Mouse (Mus musculus) fat pad, adult 2 months (tissue): ENCODE results near the gene Gpr137b.
"Not testable (repeated sequence)": the region's sequence is repeated elsewhere in the genome, so short reads cannot be mapped to it uniquely, and the experiment has no call there.

Experiments
- DNase-seq: peaks from one replicate; pipeline ENCODE4 v3.0.0-alpha.2; 2011; ENCODE audit warnings: low read depth, low spot score; ENCODE audit errors: extremely low read depth

Gpr137b gene

DNA sequence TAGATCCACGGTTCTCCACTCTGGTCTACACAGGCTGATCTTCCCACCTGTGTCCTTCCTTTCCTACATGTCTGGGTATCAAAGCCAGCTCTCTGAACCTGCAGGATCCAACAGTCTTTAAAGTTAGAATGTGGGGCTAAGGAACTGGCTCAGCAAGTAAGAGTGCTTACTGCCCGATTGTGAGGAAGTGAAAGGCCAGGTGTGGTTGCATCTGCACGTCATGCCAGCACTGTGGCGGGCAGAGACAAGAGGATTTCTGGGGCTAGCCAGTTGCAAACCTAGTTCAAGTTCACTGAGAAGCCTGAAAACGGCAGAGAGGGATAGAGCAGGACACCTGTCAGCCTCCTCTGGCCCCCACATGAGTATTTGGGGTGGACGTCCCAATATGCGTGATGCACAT is 22.4 kb downstream of the Gpr137b start:
- not testable (repeated sequence) for DNase-seq

DNA sequence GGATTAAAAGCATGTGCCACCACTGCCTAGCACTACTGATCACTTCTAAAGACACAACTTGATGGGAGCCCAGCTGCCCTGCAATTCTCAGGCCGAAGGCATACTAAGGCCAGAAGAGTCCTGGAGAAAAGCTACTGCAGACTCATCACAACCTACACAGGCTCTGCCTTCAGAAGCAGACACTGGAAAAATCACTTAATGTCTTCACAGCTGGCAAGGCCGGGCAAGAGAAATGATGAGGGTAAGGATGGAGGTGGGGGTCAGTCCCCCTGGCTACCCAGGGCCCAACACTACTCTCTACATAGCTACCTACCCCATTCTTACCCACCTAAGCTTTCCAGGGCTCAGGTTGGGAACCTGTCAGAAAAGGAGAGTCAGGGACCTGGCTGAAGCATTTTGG is 27.4 kb downstream of the Gpr137b start:
- DNase-seq = not testable (repeated sequence)

DNA sequence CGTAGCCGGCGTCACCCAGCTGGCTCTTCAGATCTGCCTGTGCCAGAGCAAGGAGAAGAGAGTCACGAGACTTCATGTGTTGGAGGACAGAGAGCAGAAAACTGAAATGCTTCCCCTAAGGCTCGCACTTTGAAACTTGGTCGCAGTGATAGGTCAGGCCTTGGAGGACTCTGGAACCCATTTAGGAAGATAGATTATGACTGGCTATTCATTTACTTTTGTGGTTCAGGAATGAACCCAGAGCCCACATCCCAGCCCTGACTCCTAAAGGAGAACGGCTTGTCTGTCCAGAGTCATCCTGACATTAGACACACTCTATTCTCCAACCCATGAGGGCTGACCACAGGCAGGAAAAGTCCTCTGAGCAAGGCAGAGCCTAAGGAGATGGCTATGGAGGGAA is 30.3 kb downstream of the Gpr137b start:
- DNase-seq = not testable (repeated sequence)

DNA sequence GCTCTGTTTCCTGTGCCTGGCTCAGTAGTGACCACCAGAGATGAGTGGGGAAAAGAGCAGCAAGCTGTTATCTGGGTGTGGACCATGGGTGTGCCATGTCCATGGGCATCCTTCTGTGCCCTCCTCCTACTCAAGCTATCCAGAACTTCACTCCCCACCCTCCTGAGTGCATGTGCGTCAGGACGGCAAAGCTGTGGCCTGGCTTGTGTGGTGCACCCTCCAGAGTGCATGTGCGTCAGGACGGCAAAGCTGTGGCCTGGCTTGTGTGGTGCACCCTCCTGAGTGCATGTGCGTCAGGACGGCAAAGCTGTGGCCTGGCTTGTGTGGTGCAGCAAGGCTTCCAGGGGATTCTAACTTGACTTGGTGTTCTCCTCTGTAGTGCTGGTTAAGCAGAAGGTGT is 31.6 kb downstream of the Gpr137b start:
- DNase-seq = not testable (repeated sequence)

DNA sequence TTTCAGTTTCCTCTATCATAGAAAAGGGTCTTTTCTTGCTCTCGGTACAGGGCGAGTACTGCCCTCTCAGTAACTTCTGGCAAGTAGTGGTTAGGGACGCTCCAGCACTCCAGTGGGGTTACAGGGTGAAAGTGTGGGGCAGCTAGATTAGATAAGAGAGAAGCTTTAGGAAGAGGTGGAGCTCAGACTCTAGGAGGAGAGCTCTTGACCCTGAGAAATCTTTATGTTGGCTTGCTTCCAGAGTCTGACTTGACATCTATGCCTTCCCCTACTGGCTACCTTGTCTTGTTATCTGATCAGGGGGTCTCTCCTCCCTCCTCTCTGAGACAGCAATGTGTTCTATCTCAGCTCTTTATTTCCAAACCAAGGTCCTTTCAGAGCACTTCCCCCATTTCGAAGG is 33.8 kb downstream of the Gpr137b start:
- not testable (repeated sequence) for DNase-seq

DNA sequence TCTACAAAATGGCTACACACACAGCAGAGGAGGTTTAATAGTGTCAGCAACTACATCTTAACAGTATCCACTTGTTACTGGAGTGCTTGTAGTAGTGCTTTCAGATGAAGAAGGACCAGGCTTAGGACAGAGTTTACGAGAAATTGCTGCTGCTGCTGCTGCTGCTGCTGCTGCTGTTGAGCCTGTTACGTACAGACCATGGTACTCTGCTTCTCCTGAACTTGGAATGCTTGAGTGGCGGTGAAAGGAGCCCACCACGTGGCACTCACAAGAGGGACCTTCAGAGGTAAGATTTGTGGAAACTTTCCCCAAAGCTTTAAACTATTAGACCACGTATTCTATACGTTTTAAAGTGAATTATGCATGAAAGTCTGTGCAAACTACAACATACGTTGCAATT is 35.2 kb downstream of the Gpr137b start:
- DNase-seq = not testable (repeated sequence)

DNA sequence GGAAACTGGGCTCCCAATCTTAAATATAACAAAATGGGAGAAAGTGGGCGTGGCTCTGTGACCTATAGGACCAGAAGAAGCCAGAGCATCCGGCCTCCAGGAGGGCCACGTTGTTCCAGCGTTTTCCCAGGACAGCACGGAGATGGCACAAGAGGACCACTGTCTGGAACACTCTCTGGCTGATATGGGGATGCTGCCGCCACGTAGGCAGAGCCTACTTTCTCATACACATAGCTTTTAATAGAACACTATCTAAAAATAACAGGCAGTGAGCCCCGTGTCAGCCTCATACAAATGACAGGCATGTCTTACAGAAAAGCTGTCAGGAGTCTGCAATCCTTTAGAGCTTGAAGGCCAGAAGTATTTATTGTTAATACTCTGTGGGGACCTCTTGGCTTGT is 35.7 kb downstream of the Gpr137b start:
- not testable (repeated sequence) for DNase-seq

DNA sequence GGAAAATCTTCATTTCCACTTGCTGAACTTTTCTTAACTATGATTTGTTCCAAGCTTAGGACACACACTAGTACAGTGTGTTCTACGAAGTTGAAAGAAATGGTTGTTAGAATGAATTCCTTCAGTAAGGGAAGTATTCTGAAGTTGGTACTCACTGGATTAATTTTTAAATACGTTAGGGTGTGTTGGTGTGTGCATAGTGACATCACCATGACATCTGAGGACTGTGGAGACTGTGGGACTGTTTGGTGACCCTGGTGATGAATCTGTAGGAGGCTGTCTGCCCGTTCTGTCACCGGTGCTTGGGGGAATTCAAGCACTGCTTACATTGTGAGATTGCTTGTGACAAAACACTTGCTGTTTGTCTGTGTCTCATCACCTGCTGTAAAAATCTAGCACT is 41.7 kb downstream of the Gpr137b start:
- not testable (repeated sequence) for DNase-seq

DNA sequence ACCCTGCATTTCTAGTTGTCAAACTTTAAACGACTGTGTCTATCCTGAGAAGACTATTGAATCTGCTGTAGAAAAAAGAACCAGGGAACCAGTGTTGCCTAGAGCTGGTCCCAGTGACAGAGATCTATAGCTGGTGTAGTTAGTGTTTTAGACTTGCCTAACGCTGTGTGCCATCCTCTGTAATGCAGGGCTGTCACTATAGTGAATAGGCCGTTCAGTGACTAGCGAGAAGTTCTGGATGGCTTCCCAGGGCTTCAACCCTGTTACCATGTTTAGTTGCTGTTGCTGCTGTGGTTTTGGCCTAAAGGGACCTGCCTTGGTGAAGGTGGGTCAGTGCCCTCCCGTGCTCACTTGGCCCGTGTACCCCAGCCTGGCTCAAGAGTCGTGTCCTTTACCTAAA is 43.1 kb downstream of the Gpr137b start:
- DNase-seq = not testable (repeated sequence)

DNA sequence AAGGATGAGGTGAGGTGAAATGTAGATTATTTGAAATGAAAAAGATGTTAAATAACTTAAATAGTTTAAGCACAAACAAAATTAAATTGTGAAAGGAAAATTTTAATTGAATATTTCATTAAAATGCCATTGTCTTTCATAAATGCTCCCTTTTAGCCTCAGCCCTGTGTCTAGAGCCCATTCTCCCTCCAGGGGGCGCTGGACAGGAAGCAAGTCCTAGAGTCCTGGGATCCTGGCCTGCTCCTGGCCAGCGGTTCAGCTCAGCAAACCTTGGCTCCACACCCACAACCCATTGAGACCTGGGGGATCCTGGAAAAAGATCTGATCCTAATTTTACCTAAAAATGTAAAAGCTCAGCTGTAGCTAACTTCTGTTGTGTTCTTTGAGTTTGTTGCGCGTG is 44.5 kb downstream of the Gpr137b start:
- DNase-seq = no peak

DNA sequence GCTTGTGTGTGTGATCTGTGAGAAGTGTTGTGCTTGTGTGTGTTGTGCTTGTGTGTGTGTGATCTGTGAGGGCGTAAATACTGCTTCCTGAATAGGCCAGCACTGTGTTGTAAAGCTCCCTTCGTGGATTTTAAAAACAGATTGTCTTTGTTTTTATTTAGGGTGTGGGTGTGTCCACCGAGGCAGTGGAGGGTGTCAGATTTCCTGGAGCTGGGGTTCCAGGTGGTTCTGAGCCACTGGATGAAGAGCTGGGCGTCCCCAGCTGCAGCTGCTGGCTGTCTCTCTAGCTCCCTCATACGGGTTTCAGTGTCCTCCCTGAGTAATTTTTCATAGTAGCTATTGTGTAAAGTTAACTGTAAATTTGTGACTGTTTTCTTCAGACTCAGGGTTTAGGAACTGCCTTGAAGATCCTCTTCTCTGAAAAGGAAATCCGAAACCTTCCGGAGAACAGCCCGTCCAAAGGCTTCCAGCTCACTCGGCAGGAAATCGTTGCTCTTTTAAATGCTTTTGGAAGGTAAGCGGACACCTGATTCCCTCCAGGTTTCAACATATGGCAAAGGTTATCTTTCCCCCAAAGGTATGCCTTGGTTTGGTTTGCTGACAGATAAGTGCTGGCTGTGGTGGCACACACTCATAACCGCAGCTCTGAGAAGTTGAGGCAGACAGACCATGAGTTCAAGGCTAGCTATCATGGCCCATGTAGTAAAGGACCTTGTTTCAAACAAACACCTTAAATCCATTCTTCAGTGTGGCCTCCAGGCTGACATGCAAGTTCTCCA is 46.0 kb downstream of the Gpr137b start:
- not testable (repeated sequence) for DNase-seq

DNA sequence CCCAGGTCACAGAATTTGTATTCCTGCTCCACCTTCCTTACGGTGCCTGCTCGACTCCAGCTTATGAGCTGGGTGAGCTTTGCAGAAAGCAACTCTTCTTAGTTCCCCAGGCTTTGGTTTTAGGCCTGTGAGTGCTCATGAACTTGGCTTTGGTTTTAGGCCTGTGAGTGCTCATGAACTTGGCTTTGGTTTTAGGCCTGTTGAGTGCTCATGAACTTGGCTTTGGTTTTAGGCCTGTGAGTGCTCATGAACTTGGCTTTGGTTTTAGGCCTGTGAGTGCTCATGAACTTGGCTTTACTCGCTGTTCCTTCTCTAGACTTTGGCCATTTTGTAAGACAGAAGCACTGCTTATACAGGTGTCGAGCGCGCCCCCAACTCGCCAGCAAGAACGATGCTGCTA is 56.5 kb downstream of the Gpr137b start:
- not testable (repeated sequence) for DNase-seq

DNA sequence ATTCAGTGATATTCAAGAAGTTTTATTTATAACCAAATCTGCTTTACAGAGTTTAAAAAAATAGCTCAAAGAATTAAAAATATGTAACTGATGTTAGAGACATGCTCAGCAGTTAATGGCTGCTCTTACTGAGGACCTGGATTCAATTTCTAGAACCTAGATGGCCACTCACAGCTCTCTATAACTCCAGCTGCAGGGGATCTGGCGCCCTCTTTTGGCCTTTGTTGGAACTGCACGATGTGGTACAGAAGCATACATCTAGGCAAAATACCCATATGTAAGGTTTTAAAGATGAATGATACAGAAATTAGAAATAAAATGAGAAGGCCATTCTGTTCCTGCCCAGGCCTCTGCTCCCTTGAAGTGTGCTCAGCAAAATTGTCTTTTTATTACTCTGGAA is 64.9 kb downstream of the Gpr137b start:
- DNase-seq = no peak
